Mouse (Mus musculus): ENCODE measurements at regions not wholly inside any gene's neighbourhood (a gene's known extent, or its start where the extent isn't known, plus 50 kb on each side); places are given as distances from the start of the nearest gene placed in this dataset.

DNA sequence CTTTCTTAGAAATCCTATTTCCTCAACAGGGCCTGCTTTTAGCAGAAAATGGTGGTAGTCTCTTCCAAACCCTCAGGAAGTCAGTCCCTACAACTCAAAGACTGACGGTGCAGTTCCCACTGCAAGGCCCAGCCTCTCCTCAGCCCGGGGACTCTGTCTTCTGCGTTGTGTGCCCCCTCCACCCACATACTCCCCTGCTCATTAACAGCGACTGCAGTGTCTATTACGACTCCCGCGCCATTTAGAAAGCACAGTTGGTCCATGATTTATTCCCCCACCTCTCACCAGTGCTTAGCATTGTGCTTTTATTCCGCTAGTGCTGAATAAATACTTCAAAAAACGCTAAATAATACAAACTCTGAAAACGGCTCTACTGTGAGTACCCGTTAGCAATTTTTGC is 230.9 kb upstream of the Hes1 start:
- TF ChIP-seq CTCF (IDR thresholded peaks at IDR 0.05; ENCODE audit: insufficient read depth, low read depth, low read length) (no peak), POLR2A (IDR thresholded peaks at IDR 0.05; ENCODE audit: insufficient read depth, low read depth, low read length) (no peak)
